Mouse (Mus musculus) ES-Bruce4 (cell line): ENCODE data around the gene Wdr93.

ENCODE experiments used
- CTCF ChIP-seq: IDR thresholded peaks from one replicate; pipeline ENCODE4 v1.8.1; 2011; ENCODE audit warnings: low read depth, low read length
- POLR2A ChIP-seq: IDR thresholded peaks from one replicate; pipeline ENCODE4 v1.8.1; 2011; ENCODE audit warnings: low read length; ENCODE audit not compliant: insufficient read depth

DNA sequence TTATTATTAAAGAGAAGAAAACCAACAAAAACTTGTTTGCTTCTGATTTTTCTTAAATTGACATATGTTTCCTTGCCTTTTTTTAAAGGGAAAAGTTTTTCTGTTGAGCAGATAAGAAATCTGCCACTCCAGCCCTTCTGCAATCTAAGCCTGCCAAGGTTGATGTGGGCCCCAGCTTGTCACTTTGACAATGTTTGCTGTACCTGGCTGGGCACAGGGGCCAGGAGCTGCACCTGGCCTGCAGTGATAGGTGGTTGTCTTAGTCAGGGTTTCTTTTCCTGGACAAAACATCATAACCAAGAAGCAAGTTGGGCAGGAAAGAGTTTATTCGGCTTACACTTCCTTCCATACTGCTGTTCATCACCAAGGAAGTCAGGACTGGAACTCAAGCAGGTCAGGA lies 70.4 kb downstream of the Wdr93 start:
- TF ChIP-seq POLR2A = no peak
- TF ChIP-seq CTCF = no peak
